Mouse (Mus musculus): ENCODE data around the gene Rraga.

The Rraga gene

DNA sequence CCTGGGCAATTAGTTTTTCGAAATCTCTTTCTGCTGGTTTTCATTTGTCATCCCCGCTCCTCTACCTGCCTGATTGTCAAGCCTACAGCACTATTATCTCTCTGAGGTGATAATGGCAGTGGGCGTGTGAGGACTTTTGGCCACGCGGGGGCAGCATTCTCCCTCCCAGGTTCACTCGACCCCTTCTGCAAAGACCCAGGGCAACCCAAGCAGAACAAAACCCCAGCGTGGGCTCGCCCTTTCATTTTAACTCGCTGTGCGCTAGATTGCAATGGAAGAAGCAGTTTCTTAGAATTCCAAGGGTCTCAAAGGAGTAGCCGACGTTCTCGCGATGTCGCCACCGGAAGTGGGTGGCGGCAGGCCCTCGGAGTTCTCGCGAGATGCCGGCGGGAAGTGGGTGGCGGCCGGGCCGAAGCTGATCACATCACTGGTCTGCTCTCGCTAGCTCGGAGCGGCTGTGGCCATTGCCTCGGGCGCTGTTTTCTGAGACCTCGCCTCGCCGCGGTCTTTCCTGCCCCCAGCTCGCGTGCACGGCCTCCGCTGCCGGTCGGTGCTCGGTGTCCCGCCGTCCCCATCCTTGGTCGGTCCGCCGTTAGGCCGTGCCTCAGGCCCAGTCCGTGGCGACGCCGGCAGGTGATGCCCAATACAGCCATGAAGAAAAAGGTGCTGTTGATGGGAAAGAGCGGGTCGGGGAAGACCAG, at the start of gene Rraga:
Gene Rraga, plus strand, starts transcription at position 386 of the 701 bp plus-strand sequence.
- DNase-seq, result peak; percentile 93

DNA sequence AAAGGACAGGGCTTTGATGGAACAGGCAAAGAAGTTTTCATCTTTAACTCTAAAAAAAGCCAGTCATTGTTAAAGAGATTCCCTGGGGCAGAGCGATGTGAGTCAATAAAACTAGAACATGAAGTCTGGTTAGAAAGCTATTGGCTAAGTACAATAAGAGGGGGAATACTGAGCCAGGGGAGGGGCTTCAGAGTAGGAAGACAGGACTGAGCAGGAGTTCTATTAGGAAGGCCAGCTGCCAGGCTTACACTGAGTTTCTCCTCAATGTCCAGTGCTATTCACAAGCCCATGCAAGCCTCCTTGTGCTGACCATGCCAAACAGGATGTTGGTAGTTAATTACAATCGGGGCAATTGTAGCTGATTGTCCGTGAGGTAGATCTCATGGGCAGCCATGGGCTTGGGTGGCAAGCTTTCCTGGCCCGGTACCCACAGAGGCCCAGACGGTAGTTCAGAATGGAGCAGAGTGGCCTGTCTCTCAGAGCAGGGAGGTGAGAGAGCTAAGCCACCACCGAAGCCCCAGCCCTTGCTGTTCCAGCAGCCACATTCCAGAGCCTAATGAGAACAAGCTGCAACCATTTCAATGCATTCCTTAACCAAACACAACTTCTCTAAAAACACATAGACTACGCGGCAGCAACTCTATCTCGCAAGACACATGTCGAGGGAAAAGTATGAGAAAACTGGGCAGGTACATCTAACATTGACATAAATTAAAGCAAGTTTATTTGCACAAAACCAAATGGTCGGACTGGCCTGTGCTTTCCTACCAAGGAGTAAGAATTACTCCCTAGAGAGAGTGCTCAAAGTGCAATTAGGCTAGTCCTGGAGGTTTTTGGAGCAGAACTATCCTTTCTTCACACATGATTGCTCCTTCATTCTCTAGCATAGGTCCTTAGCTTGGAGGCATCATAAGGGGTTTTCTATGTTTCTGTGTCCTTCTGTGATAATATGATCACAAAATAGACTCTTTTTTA, 48.0 kb upstream of the Rraga start:
- DNase-seq, result peak; percentile 10

DNA sequence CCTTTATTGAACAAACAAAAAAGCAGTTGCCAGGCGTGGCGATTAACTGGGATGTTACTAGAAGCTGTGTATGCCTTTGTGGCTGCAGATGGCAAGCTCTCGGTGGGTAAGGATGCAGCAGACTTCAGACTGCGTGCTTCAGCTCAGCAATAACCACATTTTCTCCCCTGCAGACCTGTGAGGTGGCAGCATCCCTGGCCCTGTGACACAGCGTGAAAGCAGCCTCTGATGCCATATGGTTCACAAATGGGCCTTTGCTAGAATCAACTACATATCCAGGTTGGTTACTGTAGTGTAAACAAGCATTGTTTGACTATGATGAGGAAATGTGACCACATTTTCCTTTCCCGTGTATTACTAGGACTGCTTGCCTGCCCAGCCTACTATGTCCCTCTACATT, 46.3 kb upstream of the Rraga start:
- DNase-seq, result peak; percentile 71

DNA sequence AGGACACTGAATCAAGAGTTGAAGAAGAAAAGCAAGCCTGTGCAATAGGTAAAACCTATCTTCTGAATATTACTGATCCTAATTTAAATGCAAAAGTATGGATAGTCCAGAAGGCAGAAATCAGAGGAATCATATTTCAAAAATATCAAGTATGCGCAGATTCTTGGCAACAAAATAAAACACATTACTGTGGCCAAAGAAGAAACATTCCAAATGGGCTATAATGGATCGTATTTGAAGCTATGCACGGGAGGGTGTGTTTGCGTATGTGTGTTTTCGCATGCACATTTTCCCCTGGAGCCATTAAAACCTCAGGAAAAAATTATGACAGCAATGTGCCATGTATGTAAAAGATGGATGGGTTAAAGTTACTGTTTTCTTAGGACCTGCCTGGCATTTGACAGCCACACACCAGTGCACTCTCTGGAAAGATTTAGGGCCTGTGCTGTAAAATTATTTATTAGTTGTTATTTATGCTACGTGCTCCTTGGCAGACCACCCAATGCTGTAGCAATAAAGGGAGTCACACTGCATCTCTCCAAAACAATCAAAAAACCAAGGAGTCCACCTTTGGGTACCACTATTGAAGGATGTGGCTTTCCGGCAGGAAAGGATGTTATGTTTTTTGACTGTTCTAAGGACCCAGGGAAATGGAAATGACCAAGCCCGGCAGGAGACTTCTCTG, 41.9 kb upstream of the Rraga start:
- no peak for DNase-seq

DNA sequence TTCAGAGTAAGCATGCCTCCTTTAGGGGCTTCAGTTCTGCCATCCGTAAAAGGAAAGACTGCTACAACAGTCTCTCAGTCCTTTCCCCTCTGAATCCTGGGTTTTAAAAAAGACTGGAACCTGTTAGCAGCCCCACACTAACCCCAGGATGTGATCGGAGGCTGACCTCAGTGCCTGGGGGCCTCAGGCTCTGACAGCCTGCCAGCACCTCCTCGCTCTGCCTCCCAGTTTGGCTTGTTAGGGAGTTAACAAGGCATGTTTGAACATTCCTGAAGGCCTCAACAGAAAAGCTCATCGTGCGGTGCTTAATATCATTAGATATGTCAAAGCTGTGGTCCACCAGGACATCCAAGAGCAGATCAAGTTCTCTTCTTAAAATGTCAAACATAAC, 41.4 kb upstream of the Rraga start:
- DNase-seq, result no peak

DNA sequence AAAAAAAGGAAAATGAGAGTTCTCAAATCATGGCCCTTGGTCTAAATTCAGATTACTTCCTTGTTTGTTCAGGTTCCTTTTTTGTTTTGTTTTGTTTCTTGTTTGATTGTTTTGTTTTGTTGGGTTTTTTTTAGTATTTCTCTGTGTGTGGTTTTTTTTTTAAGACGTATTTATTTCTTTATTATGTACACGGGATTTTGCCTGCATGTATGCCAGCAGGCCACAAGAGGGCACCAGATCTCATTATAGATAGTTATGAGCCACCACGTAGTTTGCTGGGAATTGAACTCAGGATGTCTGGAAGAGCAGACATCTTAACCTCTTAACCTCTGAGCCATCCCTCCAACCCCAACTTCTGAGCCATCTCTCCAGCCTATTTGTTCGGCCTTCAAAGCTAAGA, 37.5 kb upstream of the Rraga start:
- DNase-seq, result no peak

DNA sequence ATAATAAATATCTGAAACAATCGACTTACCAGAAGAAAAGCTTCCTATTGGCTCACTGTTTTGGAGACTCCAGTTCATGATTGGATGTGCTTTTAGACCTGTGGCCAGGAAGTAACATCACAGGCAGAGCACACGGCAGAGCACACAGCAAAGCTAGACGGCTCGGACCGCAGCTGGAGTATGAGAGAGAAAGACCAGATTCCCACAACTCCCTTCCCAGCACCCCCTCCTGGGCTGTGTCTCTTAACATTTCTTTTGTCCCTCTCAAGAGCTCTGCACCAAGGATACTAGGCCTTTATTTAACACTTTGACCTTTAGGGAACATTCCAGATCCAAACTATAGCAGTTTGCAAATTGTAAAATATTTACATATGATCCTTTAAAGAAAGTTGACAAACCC, 36.5 kb upstream of the Rraga start:
- no peak for DNase-seq

DNA sequence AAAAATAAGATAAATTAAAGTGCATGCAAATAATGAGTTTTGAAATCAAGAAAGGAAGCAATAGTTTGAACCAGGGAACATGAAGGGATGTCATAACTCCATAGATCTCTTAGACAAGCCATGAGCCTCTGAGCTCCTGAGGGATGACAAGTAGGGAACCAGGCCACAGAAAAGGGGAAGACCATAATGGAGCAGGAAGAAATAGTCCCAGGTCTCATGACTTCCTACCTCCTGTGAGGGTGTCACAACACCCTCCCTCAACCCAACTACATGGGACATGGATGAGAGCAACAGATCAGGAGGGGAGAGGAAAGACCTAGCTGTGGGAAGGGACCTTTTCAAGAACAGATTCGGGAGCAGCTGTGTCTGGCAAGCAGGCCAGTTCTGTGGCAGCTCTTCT, 33.9 kb upstream of the Rraga start:
- DNase-seq, result no peak

DNA sequence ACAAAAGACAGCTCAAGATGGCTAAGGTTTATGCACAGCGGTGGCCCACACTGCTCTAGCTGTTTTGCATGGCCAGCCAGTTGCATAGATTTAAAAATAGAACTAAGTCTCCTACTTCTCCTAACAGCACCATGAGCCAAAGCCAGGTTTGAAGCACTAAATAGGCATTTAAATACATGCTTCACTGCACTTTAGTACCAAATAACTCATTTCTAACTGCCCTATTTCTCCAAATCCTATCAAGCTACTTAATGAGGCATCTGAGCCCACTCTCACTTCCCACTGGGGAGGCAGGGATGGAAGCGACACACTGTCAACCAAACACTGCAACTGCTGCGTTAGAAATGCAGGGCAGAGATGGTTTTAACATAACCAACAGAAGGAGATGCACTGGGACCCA, 31.5 kb upstream of the Rraga start:
- DNase-seq, result no peak

DNA sequence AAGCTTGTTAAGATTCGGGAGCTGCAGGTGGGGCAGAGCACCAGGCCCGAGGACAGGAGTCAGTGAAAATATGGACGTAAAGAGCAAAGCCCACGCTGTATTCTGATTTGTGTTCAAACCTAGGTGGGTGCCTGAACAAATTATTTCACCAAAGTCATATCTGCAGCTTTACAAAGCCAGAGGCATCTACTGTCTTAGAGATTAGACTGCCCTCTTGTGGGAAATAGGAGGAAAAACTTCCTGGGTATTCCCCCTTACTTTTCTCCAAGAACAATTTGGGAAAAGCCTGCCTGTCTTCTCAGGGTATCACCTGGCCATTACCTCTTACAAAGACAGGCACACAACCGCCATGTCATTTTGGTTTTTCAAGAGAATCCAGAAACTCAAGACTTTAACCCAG, 29.9 kb upstream of the Rraga start:
- no peak for DNase-seq

DNA sequence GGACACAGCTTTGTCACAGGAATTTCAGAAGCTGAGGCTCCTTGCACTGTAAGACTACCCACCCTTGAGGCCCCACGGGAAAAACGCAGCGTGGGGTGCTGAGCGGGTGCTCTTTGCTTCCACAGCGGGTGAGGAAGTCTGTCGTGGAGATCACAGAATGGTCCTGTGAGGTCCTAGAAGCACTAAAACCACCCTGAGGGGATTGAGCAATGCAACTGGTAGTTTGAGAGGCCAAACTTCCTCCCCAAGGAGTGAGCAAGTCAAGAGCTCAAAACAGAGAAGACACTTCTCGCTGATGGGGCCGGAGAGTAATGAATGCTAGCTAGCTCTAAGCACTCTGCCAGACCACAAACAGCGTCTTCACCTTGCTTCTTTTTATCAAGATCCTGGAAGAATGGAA, 27.1 kb upstream of the Rraga start:
- no peak for DNase-seq

DNA sequence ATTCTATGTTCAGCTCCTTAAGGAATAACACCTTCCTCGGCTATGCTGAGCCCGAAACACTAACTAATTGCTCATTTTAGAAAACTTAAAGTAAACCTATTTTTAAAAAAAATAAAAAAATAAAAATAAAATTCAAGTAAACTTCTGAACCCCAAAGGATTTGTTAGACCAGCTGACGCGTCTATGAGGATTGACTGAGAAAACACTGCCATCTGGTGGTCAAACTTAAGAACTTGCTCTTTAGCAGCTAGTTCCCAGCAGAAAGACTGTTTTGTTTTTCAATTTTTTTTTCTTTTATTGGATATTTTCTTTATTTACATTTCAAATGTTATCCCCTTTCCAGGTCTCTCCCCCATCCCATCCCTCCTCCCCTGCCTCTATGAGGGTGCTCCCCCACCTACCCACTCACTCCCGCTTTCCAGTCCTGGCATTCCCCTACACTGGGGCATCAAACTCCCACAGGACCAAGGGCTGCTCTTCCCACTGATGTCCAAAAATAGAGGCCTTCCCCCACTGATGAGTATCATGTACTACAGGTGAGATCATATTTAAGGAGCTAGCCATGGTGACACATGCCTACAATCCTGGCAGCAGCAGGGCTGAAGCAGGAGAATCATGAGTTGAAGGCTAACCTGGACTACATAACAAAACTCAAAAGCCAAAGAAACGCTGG, 20.3 kb upstream of the Rraga start:
- DNase-seq, result no peak

DNA sequence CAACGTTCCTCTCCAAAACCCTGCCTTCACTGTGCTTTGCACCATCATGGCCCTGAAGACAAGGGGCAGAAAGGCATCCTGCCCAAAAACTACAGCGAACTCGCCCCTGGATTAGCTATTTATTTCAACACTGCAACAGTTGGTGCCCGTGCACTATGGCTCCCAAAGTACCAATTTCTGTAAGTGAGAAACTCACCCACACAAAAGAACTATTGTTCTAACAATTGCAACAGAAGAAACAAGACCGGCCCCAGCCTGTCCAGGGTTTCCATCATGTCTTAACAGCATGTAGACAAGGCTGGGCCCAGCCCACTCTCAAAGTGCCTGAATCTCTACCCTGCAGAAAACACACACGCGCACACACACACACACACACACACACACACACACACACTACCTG, 18.1 kb upstream of the Rraga start:
- no peak for DNase-seq

DNA sequence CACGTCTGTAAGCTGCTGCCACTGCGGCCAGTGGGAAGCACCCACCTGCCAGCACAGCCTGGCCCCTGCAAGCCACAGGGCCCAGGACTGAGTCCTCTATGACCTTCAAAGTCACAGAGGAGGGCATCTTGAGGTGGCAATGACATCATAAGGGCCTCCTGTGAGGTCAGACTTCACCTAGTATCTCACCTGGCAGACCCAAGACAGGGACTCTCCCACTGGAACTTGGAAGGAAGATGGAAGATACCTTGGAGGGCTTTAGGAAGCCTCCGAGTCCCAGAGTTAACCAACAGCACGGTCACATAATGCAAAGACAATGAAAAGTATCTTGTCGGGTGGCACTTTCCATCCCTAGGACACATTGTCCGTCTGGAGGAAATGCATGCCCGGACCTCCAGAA, 17.2 kb upstream of the Rraga start, which contains the start of gene Saxo1:
Gene Saxo1, minus strand, starts transcription at position 101 of the 400 bp plus-strand sequence.
- no peak for DNase-seq

DNA sequence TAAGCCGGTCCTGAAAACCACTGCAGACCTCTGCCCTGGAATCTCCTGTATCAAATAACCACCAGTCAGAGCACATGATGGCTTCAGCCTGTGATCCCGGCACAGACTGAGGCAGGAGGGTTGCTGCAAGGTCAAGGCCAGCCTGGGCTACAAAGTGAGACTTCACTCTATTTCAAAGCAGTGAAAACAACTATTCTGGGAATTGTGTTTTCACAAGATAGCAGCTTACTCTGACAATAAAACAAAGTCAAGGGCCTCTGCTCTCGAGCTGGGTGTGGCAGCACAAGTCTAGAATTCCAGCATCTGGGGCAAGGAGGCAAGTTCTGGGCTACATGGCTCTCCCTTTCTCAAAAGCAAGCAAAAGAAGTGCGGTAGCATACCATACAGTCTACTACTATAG, 16.5 kb upstream of the Rraga start:
- DNase-seq, result no peak

DNA sequence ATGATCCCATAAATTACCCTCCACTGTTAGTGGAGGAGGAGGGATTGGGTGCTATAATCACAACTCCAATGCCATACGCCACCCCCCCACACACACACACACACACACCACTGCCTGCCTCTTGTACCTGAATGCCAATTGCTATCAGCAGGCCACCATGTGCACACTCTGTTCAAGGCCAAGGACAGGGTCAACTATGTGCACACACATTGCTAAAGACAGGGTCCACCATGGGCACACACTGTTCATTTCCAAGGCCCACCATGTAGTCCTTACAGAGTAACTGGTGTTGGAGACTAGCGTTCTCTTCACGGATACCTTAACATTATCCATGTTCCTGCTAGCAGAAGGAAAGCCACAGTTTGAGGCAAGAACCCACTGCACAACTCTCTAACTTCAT, 14.4 kb upstream of the Rraga start:
- no peak for DNase-seq

DNA sequence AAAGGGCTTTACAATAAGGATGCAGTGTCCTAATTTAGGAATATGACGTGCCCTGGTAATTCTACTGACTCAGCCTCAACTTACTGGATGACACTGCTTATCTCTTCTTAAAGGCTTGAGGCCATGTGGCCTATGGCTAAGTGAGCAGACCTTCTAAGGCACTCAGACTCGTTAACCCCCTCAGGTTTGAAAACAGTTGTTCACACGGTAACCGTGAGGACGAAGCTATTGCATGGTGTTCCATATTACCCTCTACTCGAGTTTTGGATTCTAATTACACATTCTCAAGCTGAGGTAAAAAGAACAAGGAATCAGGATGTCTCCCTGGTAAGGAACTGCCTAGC, 557 bp upstream of the Rraga start:
- DNase-seq, result no peak

DNA sequence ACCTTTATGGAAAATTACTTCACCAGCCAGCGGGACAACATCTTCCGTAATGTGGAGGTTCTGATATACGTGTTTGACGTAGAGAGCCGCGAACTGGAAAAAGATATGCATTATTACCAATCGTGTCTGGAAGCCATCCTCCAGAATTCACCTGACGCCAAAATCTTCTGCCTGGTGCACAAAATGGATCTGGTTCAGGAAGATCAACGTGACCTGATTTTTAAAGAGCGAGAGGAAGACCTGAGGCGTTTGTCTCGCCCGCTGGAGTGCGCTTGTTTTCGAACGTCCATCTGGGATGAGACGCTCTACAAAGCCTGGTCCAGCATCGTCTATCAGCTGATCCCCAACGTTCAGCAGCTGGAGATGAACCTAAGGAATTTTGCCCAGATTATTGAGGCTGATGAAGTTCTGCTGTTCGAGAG, 663 bp downstream of the Rraga start:
- no peak for DNase-seq

DNA sequence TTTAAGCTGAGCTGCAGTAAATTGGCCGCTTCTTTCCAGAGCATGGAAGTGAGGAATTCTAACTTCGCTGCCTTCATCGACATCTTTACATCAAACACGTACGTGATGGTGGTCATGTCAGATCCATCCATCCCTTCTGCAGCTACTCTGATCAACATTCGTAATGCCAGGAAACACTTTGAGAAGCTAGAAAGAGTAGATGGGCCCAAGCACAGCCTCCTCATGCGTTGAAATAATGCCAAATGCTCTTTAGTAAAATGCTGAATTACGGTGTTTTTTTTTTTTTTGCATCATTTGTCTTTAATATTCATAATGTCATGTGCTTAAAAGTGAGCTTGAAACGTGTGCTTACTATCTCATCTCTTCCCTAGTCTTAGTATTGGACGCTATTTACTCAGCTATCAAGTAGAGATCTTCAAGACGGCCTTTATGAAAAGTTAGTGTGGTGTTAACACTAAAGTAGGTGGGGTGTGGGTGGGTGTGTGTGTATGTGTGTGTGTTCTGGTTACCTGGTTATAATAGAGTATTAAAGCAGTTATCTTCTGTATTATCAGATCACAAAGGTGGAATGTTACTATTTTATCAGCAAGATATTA, 1.3 kb downstream of the Rraga start:
- DNase-seq, result peak; percentile 12

DNA sequence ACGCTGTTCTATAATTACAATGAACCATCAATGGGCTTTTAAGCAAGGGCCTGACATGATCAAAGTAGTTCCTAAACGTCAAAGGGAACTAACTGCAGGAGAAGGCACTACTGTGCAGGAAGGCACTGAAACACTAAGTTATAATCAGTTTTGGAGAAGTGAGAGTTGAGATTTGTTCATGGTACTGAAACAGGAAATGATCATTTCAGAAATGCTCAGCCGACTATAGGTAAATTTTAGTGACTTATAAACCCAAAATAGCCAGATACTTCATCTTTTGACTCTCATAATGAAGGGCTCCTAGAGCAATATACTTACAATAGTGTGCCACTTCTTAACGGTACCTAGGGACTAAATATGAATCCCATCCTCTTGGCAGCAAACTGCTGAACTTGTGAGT, 4.6 kb downstream of the Rraga start:
- DNase-seq, result no peak

DNA sequence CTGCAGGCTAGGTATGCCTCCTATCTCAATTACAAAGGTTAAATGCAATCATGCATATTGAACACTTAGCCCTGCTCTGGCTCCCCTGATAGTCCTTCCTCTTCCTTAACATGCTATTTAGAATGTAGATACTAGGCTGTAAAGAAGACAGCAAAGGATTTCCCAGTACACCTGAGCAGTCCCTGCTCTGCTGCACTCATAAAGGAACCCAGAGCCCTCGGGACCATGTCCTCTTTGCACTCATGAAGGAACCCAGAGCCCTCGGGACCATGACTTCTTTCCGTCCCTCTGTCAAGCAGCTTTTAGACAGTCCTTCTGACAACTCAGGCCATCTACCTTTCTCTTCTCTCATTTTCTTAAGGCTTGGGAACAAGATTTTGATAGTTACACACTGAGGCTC, 5.1 kb downstream of the Rraga start:
- no peak for DNase-seq

DNA sequence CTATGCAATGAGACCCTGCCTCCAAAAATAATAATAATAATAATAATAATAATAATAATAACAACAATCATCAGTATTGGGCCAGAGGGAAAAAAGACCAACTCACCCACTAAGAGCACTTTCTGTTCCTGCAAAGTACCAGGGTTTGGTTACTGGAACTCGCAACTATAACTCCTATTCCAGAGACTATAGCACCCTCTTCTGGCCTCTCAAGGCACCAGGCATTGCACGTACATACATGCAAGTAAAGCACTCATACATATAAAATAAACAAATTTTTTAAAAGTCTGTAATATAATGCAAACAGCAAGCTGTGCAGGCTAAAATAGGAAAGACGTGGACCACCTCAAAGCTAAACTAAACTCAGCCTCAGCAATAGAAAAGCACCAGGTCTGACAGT, 12.8 kb downstream of the Rraga start:
- no peak for DNase-seq

DNA sequence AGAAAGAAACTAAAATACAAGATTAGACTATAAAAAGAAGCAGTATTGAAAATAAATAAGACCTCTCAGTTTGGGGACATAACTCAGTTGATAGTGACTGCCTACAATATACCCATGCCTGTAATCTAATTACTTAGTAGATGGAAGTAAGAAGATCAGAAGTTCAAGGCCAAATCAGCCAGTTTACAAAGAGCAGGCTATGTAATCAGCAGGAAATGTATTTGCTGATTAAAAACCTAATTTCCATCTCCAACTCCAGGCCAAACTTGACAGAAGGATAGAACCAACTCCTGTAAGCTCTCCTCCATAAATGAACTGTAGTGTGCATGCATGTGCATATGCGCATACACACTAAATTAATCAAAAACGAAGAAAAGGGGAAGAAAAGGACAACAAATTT, 15.8 kb downstream of the Rraga start:
- DNase-seq, result no peak
